Mouse (Mus musculus): ENCODE data around the gene Olfr1359. TPM values are rescaled to one million over a fixed set of nuclear protein-coding genes. Genes with fewer than 3 reads are reported as not detected.
A peak's percentile ranks its signal among the peaks of the same experiment; 100 is the strongest.
"Not testable (repeated sequence)": the region's sequence is repeated elsewhere in the genome, so short reads cannot be mapped to it uniquely, and the experiment has no call there.

Olfr1359 gene
- polyA plus RNA-seq, 1 experiment from 2014 or later, result not detected

GRCm38 (mm10) chr13:21715864-21716539, 18.1 kb downstream of the Olfr1359 start, which contains the start of the genes Hist1h2bl and Hist1h2ai:
Gene Hist1h2bl (minus strand): TSS chr13:21716143.
Gene Hist1h2ai (plus strand): TSS chr13:21716422.
- Histone ChIP-seq H3K4me3 (ENCODE audit: low read length) (peak within 1 kb of the TSS; percentile 52), H3K27ac (ENCODE audit: low read length) (peak within 1 kb of the TSS; percentile 96), H3K4me1 (ENCODE audit: control insufficient read depth, insufficient read depth, low read length) (peaks cover 21% of the 10 kb centered on the region), H3K4me2 (ENCODE audit: low read depth, low read length) (peak within 1 kb of the TSS; percentile 88), H3K9ac (ENCODE audit: low read depth, low read length) (peak within 1 kb of the TSS; percentile 68)
- ATAC-seq, result peak; percentile 89
- WGBS, result under 1% methylated on average over 27 of the region's 50 CpGs
- H3K27me3 ChIP-seq (replicated peaks; ENCODE audit: control insufficient read depth, insufficient read depth, low read length); H3K36me3 ChIP-seq (ENCODE audit: control insufficient read depth, insufficient read depth, low read length); H3K9me3 ChIP-seq (ENCODE audit: control insufficient read depth, low read length): not testable (repeated sequence)

GRCm38 (mm10) chr13:21716540-21717391, 18.9 kb downstream of the Olfr1359 start:
- not testable (repeated sequence) for H3K36me3 ChIP-seq (ENCODE audit: control insufficient read depth, insufficient read depth, low read length); H3K27me3 ChIP-seq (replicated peaks; ENCODE audit: control insufficient read depth, insufficient read depth, low read length); H3K9me3 ChIP-seq (ENCODE audit: control insufficient read depth, low read length)
- H3K4me3 ChIP-seq (ENCODE audit: low read length), result peak overlapping the region; percentile 52
- H3K27ac ChIP-seq (ENCODE audit: low read length), result peak overlapping the region; percentile 96
- peak overlapping the region; percentile 88 for H3K4me2 ChIP-seq (ENCODE audit: low read depth, low read length)
- ATAC-seq, result peak; percentile 1
- peaks cover 22% of the 10 kb centered on the region for H3K4me1 ChIP-seq (ENCODE audit: control insufficient read depth, insufficient read depth, low read length)
- 0% methylated on average over 9 of the region's 38 CpGs for WGBS
- H3K9ac ChIP-seq (ENCODE audit: low read depth, low read length), result peak overlapping the region; percentile 58

DNA sequence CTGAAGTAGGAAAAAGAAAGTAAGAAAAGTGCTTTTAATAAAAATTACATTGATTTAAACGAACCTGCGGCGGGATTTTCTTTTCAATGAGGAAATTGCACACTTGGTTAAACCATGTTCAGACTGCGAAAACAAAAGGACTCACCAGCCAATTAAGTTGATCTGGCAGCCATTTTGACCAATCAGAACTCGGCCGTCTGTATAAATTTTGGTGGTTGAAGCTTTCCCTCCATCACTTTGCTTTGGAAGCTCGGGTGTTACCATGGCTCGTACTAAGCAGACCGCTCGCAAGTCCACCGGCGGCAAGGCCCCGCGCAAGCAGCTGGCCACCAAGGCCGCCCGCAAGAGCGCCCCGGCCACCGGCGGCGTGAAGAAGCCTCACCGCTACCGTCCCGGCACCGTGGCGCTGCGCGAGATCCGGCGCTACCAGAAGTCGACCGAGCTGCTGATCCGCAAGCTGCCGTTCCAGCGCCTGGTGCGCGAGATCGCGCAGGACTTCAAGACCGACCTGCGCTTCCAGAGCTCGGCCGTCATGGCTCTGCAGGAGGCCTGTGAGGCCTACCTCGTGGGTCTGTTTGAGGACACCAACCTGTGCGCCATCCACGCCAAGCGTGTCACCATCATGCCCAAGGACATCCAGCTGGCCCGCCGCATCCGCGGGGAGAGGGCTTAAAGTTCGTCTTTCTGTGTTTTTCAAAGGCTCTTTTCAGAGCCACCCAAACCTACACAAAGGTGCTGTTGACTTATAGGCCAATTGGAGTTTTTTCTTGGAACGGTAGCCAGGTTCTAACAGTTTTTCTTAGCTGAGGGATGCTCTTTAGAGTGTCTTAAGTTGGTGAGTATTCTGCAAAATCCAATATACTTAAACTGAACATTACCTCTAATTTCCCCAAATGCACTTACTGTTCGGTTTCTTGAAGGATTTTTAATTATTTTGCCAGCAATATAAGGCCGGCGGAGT, 19.8 kb downstream of the Olfr1359 start, which contains the start of gene Hist1h3h:
Gene Hist1h3h (plus strand): TSS at position 263 of the 961 bp plus-strand sequence.
- Histone ChIP-seq H3K4me3 (ENCODE audit: low read length) (peak within 1 kb of the TSS; percentile 55), H3K4me2 (ENCODE audit: low read depth, low read length) (peak within 1 kb of the TSS; percentile 79), H3K4me1 (ENCODE audit: control insufficient read depth, insufficient read depth, low read length) (peaks cover 24% of the 10 kb centered on the region), H3K9ac (ENCODE audit: low read depth, low read length) (peak within 1 kb of the TSS; percentile 68), H3K27ac (ENCODE audit: low read length) (peak within 1 kb of the TSS; percentile 96)
- H3K9me3 ChIP-seq (ENCODE audit: control insufficient read depth, low read length); H3K27me3 ChIP-seq (replicated peaks; ENCODE audit: control insufficient read depth, insufficient read depth, low read length); H3K36me3 ChIP-seq (ENCODE audit: control insufficient read depth, insufficient read depth, low read length): not testable (repeated sequence)
- 1% methylated on average over 25 of the region's 56 CpGs for WGBS
- peak; percentile 36 for ATAC-seq

DNA sequence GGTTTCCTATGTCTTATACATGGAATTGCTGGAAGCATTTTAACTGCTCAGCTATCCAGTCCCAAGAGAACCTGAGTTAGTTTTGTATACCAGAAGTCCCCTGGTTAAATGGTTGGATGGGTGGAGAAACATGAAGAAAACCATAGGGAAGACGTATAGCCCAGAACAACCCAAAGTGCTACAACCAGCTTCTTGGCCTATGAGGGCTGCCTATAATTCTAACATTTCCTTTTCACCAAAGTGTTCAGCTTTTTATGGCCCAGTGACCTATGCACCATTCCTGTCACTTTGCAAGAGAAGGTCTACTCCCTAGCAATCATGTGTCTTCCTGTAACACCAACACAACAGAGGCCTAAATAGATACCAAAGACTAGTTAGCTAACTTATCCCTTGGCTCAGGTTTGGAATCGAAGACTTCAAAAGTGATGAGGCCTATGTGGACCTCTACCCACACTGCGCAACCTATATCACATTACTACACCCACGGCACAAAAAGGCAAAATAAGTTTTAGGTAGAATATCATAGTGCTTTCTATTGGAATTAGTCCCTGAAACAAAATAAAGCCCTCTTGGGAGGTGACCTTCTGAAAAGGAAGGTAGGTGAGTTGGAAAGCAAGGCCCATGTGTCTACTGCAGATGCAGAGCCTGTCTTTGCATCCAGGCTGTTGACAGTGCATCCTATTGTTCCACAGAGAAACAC, 20.6 kb downstream of the Olfr1359 start:
- Histone ChIP-seq H3K4me3 (ENCODE audit: low read length) (peak overlapping the region; percentile 55), H3K9ac (ENCODE audit: low read depth, low read length) (peak overlapping the region; percentile 68), H3K27ac (ENCODE audit: low read length) (peak overlapping the region; percentile 77), H3K9me3 (ENCODE audit: control insufficient read depth, low read length) (no peaks in the 10 kb centered on the region), H3K4me1 (ENCODE audit: control insufficient read depth, insufficient read depth, low read length) (peaks cover 25% of the 10 kb centered on the region), H3K27me3 (replicated peaks; ENCODE audit: control insufficient read depth, insufficient read depth, low read length) (no peaks in the 10 kb centered on the region), H3K36me3 (ENCODE audit: control insufficient read depth, insufficient read depth, low read length) (no peaks in the 10 kb centered on the region), H3K4me2 (ENCODE audit: low read depth, low read length) (peak overlapping the region; percentile 66)
- ATAC-seq, result no peak
- WGBS, result 61% methylated on average over 4 of the region's 4 CpGs

GRCm38 (mm10) chr13:21721107-21721756, 23.3 kb downstream of the Olfr1359 start:
- Histone ChIP-seq H3K9ac (ENCODE audit: low read depth, low read length) (peak overlapping the region; percentile 59), H3K27ac (ENCODE audit: low read length) (peak overlapping the region; percentile 80), H3K4me3 (ENCODE audit: low read length) (peak overlapping the region; percentile 49), H3K4me1 (ENCODE audit: control insufficient read depth, insufficient read depth, low read length) (peaks cover 17% of the 10 kb centered on the region), H3K4me2 (ENCODE audit: low read depth, low read length) (peak overlapping the region; percentile 60)
- H3K36me3 ChIP-seq (ENCODE audit: control insufficient read depth, insufficient read depth, low read length); H3K27me3 ChIP-seq (replicated peaks; ENCODE audit: control insufficient read depth, insufficient read depth, low read length); H3K9me3 ChIP-seq (ENCODE audit: control insufficient read depth, low read length): not testable (repeated sequence)
- 2% methylated on average over 20 of the region's 44 CpGs for WGBS
- peak; percentile 24 for ATAC-seq

DNA sequence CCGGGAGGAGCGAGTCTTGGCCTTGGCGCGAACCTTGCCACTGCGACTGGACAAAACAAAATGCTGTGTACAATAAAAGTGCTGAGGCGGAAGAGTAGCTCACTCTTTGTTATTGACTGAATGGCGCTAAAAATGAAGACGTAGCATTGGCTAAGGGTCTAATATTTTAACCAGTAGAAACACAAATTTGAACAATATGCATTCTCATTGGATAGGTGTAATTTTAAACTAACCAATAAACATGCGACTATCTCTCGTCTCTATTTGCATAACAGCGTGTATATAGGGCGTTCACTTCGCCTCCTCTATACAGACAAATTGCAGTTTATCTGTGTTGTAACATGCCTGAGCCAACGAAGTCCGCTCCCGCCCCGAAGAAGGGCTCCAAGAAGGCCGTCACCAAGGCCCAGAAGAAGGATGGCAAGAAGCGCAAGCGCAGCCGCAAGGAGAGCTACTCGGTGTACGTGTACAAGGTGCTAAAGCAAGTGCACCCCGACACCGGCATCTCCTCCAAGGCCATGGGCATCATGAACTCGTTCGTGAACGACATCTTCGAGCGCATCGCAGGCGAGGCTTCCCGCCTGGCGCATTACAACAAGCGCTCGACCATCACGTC, 24.0 kb downstream of the Olfr1359 start, which contains the start of gene Hist1h2bm:
Gene Hist1h2bm (plus strand): TSS at position 288 of the 616 bp plus-strand sequence.
- peak; percentile 97 for ATAC-seq
- Histone ChIP-seq H3K27ac (ENCODE audit: low read length) (peak within 1 kb of the TSS; percentile 80), H3K4me3 (ENCODE audit: low read length) (peak within 1 kb of the TSS; percentile 49), H3K4me2 (ENCODE audit: low read depth, low read length) (peak within 1 kb of the TSS; percentile 60), H3K9ac (ENCODE audit: low read depth, low read length) (peak within 1 kb of the TSS; percentile 59), H3K4me1 (ENCODE audit: control insufficient read depth, insufficient read depth, low read length) (peaks cover 17% of the 10 kb centered on the region)
- H3K9me3 ChIP-seq (ENCODE audit: control insufficient read depth, low read length); H3K36me3 ChIP-seq (ENCODE audit: control insufficient read depth, insufficient read depth, low read length); H3K27me3 ChIP-seq (replicated peaks; ENCODE audit: control insufficient read depth, insufficient read depth, low read length): not testable (repeated sequence)
- WGBS, result under 1% methylated on average over 34 of the region's 37 CpGs

DNA sequence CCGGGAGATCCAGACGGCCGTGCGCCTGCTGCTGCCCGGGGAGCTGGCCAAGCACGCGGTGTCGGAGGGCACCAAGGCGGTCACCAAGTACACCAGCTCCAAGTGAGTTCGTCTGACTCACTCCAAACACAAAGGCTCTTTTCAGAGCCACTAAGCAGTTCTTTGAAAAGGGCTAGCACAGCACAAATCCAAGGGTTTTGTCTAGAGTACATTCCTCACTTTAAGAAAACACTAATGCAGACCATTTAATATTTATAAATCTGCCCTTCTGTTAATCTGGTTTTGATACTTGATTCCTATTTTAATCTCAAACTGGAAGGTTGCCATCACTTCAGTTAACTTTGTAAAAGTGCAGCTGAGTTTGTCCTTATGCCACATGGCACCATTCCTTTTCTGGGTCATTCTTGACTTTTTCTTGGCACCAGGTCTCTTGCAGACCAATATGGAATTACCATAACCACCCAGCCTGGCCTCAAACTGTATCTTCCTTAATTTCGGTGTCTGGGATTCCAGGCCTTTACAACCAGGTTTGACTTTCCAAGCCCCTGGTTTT, 24.5 kb downstream of the Olfr1359 start:
- peak overlapping the region; percentile 80 for H3K27ac ChIP-seq (ENCODE audit: low read length)
- H3K4me1 ChIP-seq (ENCODE audit: control insufficient read depth, insufficient read depth, low read length), result peaks cover 17% of the 10 kb centered on the region
- no peaks in the 10 kb centered on the region for H3K36me3 ChIP-seq (ENCODE audit: control insufficient read depth, insufficient read depth, low read length)
- H3K4me2 ChIP-seq (ENCODE audit: low read depth, low read length), result peak overlapping the region; percentile 52
- no peaks in the 10 kb centered on the region for H3K9me3 ChIP-seq (ENCODE audit: control insufficient read depth, low read length)
- H3K9ac ChIP-seq (ENCODE audit: low read depth, low read length), result peak overlapping the region; percentile 57
- H3K4me3 ChIP-seq (ENCODE audit: low read length), result peak overlapping the region; percentile 33
- no peaks in the 10 kb centered on the region for H3K27me3 ChIP-seq (replicated peaks; ENCODE audit: control insufficient read depth, insufficient read depth, low read length)
- 4% methylated on average over 11 of the region's 11 CpGs for WGBS
- ATAC-seq, result peak; percentile 27
